Mouse (Mus musculus) liver, embryonic 15.5 days (tissue): ENCODE results near the gene Dnajc14. TPM values are rescaled to one million over a fixed set of nuclear protein-coding genes. Genes with fewer than 3 reads are reported as not detected.

Experiments used
- ATAC-seq: fragments of 200-750 bp; cut with Nextera tagmentation; 2 replicates; pipeline ENCODE4 v1.8.0; 2017; ENCODE audit warnings: moderate number of reproducible peaks, mild to moderate bottlenecking, moderate library complexity; ENCODE audit not compliant: insufficient read depth
- H3K27ac ChIP-seq: fragments of 300-500 bp; sonication (generic); replicated peaks from 2 replicates; pipeline ENCODE4 v1.5.1; 2015; ENCODE audit warnings: mild to moderate bottlenecking, inconsistent platforms
- H3K27me3 ChIP-seq: fragments of 300-500 bp; sonication (generic); 2 replicates; pipeline ENCODE4 v1.6.1; 2015; ENCODE audit warnings: mild to moderate bottlenecking, inconsistent platforms
- H3K36me3 ChIP-seq: fragments of 300-500 bp; sonication (generic); replicated peaks from 2 replicates; pipeline ENCODE4 v1.6.1; 2015; ENCODE audit warnings: moderate library complexity, mild to moderate bottlenecking, inconsistent platforms
- H3K4me1 ChIP-seq: fragments of 300-500 bp; sonication (generic); replicated peaks from 2 replicates; pipeline ENCODE4 v1.6.1; 2015; ENCODE audit warnings: inconsistent platforms
- H3K4me2 ChIP-seq: fragments of 300-500 bp; sonication (generic); 2 replicates; pipeline ENCODE4 v1.6.1; 2015; ENCODE audit warnings: moderate library complexity, mild to moderate bottlenecking, inconsistent platforms
- H3K4me3 ChIP-seq: fragments of 300-500 bp; sonication (generic); replicated peaks from 2 replicates; pipeline ENCODE4 v1.5.1; 2015; ENCODE audit warnings: mild to moderate bottlenecking, inconsistent platforms
- H3K9ac ChIP-seq: fragments of 300-500 bp; sonication (generic); 2 replicates; pipeline ENCODE4 v1.6.1; 2015; ENCODE audit warnings: moderate library complexity, mild to moderate bottlenecking, inconsistent platforms
- H3K9me3 ChIP-seq: fragments of 300-500 bp; sonication (generic); replicated peaks from 2 replicates; pipeline ENCODE4 v1.6.1; 2016; ENCODE audit warnings: inconsistent platforms
- WGBS: fragments of 180-500 bp; shearing (Covaris S2); methylation state at CpG from one replicate; pipeline ENCODE4 v1.1.7; 2015; ENCODE audit warnings: mixed read lengths; ENCODE audit not compliant: insufficient replicate concordance; 5-methylcytosine and 5-hydroxymethylcytosine counted together
- polyA plus RNA-seq: library from polyadenylated mRNA; unstranded; fragments of >200 nt; fragmentation: Nextera tagmentation; extraction: Ambion mirVana; gene quantifications from 2 replicates; pipeline ENCODE4 v1.2.1, GENCODE M21; 2015

Gene Dnajc14
- polyA plus RNA-seq, 1 experiment from 2014 or later = 18.3 TPM

DNA sequence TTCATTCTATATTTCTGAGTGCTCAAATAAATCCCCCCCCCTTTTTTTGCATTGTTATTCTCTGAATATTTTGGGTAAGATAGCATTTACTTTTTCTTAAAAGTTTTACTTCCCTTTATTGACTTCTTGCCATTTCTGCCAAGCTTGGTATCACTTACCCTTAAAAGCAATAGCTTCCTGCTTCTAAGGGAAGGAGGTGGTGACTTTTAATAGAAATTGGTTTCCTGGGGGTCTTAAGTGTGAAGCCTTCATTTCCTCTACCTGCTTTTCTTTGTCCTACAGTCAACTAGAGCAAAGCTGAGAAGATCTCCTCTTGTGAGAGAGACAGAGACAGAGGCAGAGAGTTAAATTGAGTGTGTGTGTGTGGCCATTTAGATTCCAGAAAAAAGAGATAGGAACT, 57.3 kb downstream of the Dnajc14 start:
- no peak for ATAC-seq
- Histone ChIP-seq H3K4me3 (no peak overlapping the region), H3K27ac (no peak overlapping the region), H3K9ac (no peak overlapping the region), H3K4me2 (no peak overlapping the region), H3K9me3 (no peaks in the 10 kb centered on the region), H3K4me1 (no peaks in the 10 kb centered on the region), H3K27me3 (no peaks in the 10 kb centered on the region), H3K36me3 (peaks cover 62% of the 10 kb centered on the region)

DNA sequence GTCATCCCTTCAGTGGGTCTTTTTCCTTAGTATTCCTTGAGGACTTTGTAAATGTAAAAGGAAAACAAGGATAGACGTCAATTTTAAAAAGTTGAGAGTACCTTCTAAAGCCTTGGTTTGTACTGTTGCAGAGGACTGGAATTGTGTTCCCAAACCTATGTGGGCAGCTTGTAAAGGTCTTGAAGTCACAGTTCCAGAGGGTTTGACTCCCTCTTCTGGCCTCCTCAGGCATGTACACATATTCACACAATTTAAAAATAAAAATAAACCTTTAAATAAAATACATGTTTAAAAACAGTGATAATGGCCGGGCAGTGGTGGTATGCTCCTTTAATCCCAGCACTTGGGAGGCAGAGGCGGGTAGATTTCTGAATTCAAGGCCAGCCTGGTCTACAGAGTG, 62.2 kb downstream of the Dnajc14 start:
- ATAC-seq = no peak
- no peak overlapping the region for H3K27ac ChIP-seq
- 75% methylated on average over 3 of the region's 3 CpGs for WGBS

DNA sequence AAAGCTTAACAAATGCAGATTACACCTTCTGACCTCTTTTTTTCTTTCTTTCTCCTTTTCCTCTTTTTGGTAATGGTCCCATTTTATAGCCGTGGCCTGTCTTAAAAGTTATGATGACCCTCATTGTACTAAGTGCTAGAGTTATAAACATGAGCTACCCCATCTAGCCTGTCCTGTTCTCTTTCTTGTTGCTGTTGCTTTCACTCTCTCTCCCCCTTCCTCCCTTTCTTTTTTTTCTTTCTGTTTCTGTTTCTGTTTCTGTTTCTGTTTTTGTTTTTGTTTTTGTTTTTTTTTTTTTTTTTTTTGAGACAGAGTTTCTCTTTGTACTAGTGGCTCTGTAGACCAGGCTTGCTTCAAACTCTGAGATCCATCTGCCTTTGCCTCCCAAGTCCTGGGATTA, 62.7 kb downstream of the Dnajc14 start:
- ATAC-seq = no peak

More for the DNA sequence above, 62.2 kb downstream of the Dnajc14 start:
- Histone ChIP-seq H3K4me3 (no peak overlapping the region), H3K27me3 (no peaks in the 10 kb centered on the region), H3K9ac (no peak overlapping the region), H3K9me3 (no peaks in the 10 kb centered on the region), H3K4me1 (no peaks in the 10 kb centered on the region), H3K36me3 (peaks cover 55% of the 10 kb centered on the region), H3K4me2 (no peak overlapping the region)

More for the DNA sequence above, 62.7 kb downstream of the Dnajc14 start:
- peaks cover 55% of the 10 kb centered on the region for H3K36me3 ChIP-seq
- H3K4me2 ChIP-seq = no peak overlapping the region
- 76% methylated on average over 1 of the region's 1 CpGs for WGBS
- H3K4me1 ChIP-seq = no peaks in the 10 kb centered on the region
- H3K4me3 ChIP-seq = no peak overlapping the region
- no peaks in the 10 kb centered on the region for H3K27me3 ChIP-seq
- H3K27ac ChIP-seq = no peak overlapping the region
- H3K9me3 ChIP-seq = no peaks in the 10 kb centered on the region
- no peak overlapping the region for H3K9ac ChIP-seq

Other genes with a start within 250 kb of the Dnajc14 start
- gene Pa2g4, start 238.1 kb upstream of the Dnajc14 start, polyA plus RNA-seq = 118 and 119 TPM in 2 replicates
- gene Erbb3, start 214.4 kb upstream of the Dnajc14 start, polyA plus RNA-seq = 3.1 and 3.6 TPM in 2 replicates
- gene Rps26, start 177.3 kb upstream of the Dnajc14 start, polyA plus RNA-seq = 296 and 352 TPM in 2 replicates
- gene Ikzf4, start 158.1 kb upstream of the Dnajc14 start, polyA plus RNA-seq = 0.12 TPM in 2 replicates
- 14.3 and 14.7 TPM in 2 replicates for gene Suox, start 130.0 kb upstream of the Dnajc14 start, polyA plus RNA-seq
- 33.5 and 36.7 TPM in 2 replicates for gene Rab5b, start 107.8 kb upstream of the Dnajc14 start, polyA plus RNA-seq
- 0.60 and 0.68 TPM in 2 replicates for gene Pmel, start 99.9 kb upstream of the Dnajc14 start, polyA plus RNA-seq
- 53.7 and 56.6 TPM in 2 replicates for gene Cdk2, start 99.0 kb upstream of the Dnajc14 start, polyA plus RNA-seq
- gene Dgka, start 59.2 kb upstream of the Dnajc14 start, polyA plus RNA-seq = 2.4 and 3.0 TPM in 2 replicates
- 13.3 and 14.8 TPM in 2 replicates for gene Pym1, start 56.2 kb upstream of the Dnajc14 start, polyA plus RNA-seq
- gene Mmp19, start 13.2 kb upstream of the Dnajc14 start, polyA plus RNA-seq = 10.5 and 11.3 TPM in 2 replicates
- 2.1 and 2.9 TPM in 2 replicates for gene Tmem198b, start 308 bp downstream of the Dnajc14 start, polyA plus RNA-seq
- gene Sarnp, start 13.3 kb downstream of the Dnajc14 start, polyA plus RNA-seq = 89.5 and 99.7 TPM in 2 replicates
- 73.9 and 75.5 TPM in 2 replicates for gene Ormdl2, start 17.6 kb downstream of the Dnajc14 start, polyA plus RNA-seq
- gene Gdf11, start 87.7 kb downstream of the Dnajc14 start, polyA plus RNA-seq = 0.26 and 0.31 TPM in 2 replicates
- gene Cd63, start 96.9 kb downstream of the Dnajc14 start, polyA plus RNA-seq = 102 and 113 TPM in 2 replicates
- 18.4 and 24.3 TPM in 2 replicates for gene Rdh5, start 118.8 kb downstream of the Dnajc14 start, polyA plus RNA-seq
- 93.9 and 96.1 TPM in 2 replicates for gene Bloc1s1, start 120.0 kb downstream of the Dnajc14 start, polyA plus RNA-seq
- gene Itga7, start 129.8 kb downstream of the Dnajc14 start, polyA plus RNA-seq = 0.81 and 1.1 TPM in 2 replicates
- gene Mettl7b, start 156.9 kb downstream of the Dnajc14 start, polyA plus RNA-seq = not detected in 2 replicates
- gene Olfr9, start 185.4 kb downstream of the Dnajc14 start, polyA plus RNA-seq = not detected in 2 replicates
- gene Olfr763, start 206.7 kb downstream of the Dnajc14 start, polyA plus RNA-seq = not detected in 2 replicates
- gene Olfr764-ps1, start 235.8 kb downstream of the Dnajc14 start, polyA plus RNA-seq = not detected in 2 replicates
- not detected in 2 replicates for gene Olfr765, start 245.9 kb downstream of the Dnajc14 start, polyA plus RNA-seq